Mouse (Mus musculus): ENCODE data around the gene Dlg4. TPM values are rescaled to one million over a fixed set of nuclear protein-coding genes. Genes with fewer than 3 reads are reported as not detected.
A peak's percentile ranks its signal among the peaks of the same experiment; 100 is the strongest.

Gene Dlg4
- total and polyA plus RNA-seq, 3 experiments: 6.5 to 24.7 TPM; not detected in 1

GRCm38 (mm10) chr11:70053898-70054570, 37.3 kb downstream of the Dlg4 start, which contains the start of gene Asgr1:
Gene Asgr1 (plus strand): TSS chr11:70054085.
- no peak within 1 kb of the TSS for H3K9ac ChIP-seq (ENCODE audit: control insufficient read depth, low read depth, low read length, poor library complexity, severe bottlenecking)
- no peaks in the 10 kb centered on the region for H3K79me2 ChIP-seq (ENCODE audit: control insufficient read depth, insufficient read depth, low read length, poor library complexity)
- TF ChIP-seq USF2 (IDR thresholded peaks at IDR 0.05; ENCODE audit: borderline replicate concordance in 1 of 2, insufficient read depth in 1 of 2, low read depth in 1 of 2, low read length in 2 of 2) (no peak), POLR2AphosphoS5 (IDR thresholded peaks at IDR 0.05; ENCODE audit: borderline replicate concordance, low read depth, low read length) (no peak), NRF1 (IDR thresholded peaks at IDR 0.05; ENCODE audit: insufficient read depth, low read depth, low read length, poor library complexity, severe bottlenecking) (no peak), CHD2 (IDR thresholded peaks at IDR 0.05; ENCODE audit: low read length) (no peak), ZMIZ1 (IDR thresholded peaks at IDR 0.05; ENCODE audit: low read depth, low read length) (no peak), MAFK (IDR thresholded peaks at IDR 0.05; ENCODE audit: borderline replicate concordance, low read depth, low read length) (no peak), RCOR1 (IDR thresholded peaks at IDR 0.05; ENCODE audit: low read depth, low read length) (no peak), RAD21 (IDR thresholded peaks at IDR 0.05; ENCODE audit: low read depth, low read length) (no peak), MYC (IDR thresholded peaks at IDR 0.05; ENCODE audit: low read depth, low read length) (no peak), NELFE (IDR thresholded peaks at IDR 0.05; ENCODE audit: low read depth, low read length) (no peak), MYB (IDR thresholded peaks at IDR 0.05; ENCODE audit: low read depth, low read length) (no peak), ELF1 (IDR thresholded peaks at IDR 0.05; ENCODE audit: low read depth, low read length) (no peak), TCF12 (IDR thresholded peaks at IDR 0.05; ENCODE audit: low read depth, low read length) (no peak), GATA1 (IDR thresholded peaks at IDR 0.05; ENCODE audit: low read depth, low read length) (no peak), ZKSCAN1 (IDR thresholded peaks at IDR 0.05; ENCODE audit: low read depth, low read length) (no peak), UBTF (IDR thresholded peaks at IDR 0.05; ENCODE audit: borderline replicate concordance, insufficient read depth, low read depth, low read length) (no peak), MEF2A (IDR thresholded peaks at IDR 0.05; ENCODE audit: extremely low read depth, insufficient replicate concordance, low read depth, low read length, poor library complexity, severe bottlenecking) (no peak)
- no peak within 1 kb of the TSS for H3K4me3 ChIP-seq (ENCODE audit: control insufficient read depth in 1 of 2, insufficient read depth in 1 of 2, low read depth in 2 of 2, low read length in 2 of 2)
- H3K9me3 ChIP-seq (replicated peaks; ENCODE audit: insufficient read depth, low read length): no peaks in the 10 kb centered on the region
- H3K27ac ChIP-seq (ENCODE audit: control insufficient read depth, low read depth, low read length): no peak within 1 kb of the TSS
- H3K36me3 ChIP-seq (ENCODE audit: control insufficient read depth in 1 of 2, insufficient read depth in 2 of 2, low read length in 2 of 2): no peaks in the 10 kb centered on the region
- no peaks in the 10 kb centered on the region; a peak in 1 of 4 replicates for H3K27me3 ChIP-seq (ENCODE audit: control insufficient read depth in 1 of 2, insufficient read depth in 2 of 2, low read length in 2 of 2)
- no peaks in the 10 kb centered on the region for H3K4me1 ChIP-seq (ENCODE audit: control insufficient read depth in 1 of 2, insufficient read depth in 2 of 2, low read length in 2 of 2)
- no peak for DNase-seq (ENCODE audit: low read depth, low spot score)

GRCm38 (mm10) chr11:70055618-70056214, 39.0 kb downstream of the Dlg4 start:
- no peak overlapping the region for H3K27ac ChIP-seq (ENCODE audit: control insufficient read depth, low read depth, low read length)
- H3K4me1 ChIP-seq (ENCODE audit: control insufficient read depth in 1 of 2, insufficient read depth in 2 of 2, low read length in 2 of 2): no peaks in the 10 kb centered on the region
- no peak overlapping the region for H3K4me3 ChIP-seq (ENCODE audit: control insufficient read depth in 1 of 2, insufficient read depth in 1 of 2, low read depth in 2 of 2, low read length in 2 of 2)
- peak; percentile 79 for DNase-seq (ENCODE audit: low read depth, low spot score)
- no peak overlapping the region for H3K9ac ChIP-seq (ENCODE audit: control insufficient read depth, low read depth, low read length, poor library complexity, severe bottlenecking)
- H3K79me2 ChIP-seq (ENCODE audit: control insufficient read depth, insufficient read depth, low read length, poor library complexity): no peaks in the 10 kb centered on the region
- H3K27me3 ChIP-seq (ENCODE audit: control insufficient read depth in 1 of 2, insufficient read depth in 2 of 2, low read length in 2 of 2): no peaks in the 10 kb centered on the region; a peak in 1 of 4 replicates
- no peaks in the 10 kb centered on the region for H3K36me3 ChIP-seq (ENCODE audit: control insufficient read depth in 1 of 2, insufficient read depth in 2 of 2, low read length in 2 of 2)
- TF ChIP-seq SMC3 (IDR thresholded peaks at IDR 0.05; ENCODE audit: low read depth, low read length) (peak; percentile 94), MXI1 (IDR thresholded peaks at IDR 0.05; ENCODE audit: low read depth, low read length) (no peak), TAL1 (IDR thresholded peaks at IDR 0.05; ENCODE audit: low read length) (no peak), ZKSCAN1 (IDR thresholded peaks at IDR 0.05; ENCODE audit: low read depth, low read length) (no peak), MAX (IDR thresholded peaks at IDR 0.05; ENCODE audit: low read length) (no peak), SIN3A (IDR thresholded peaks at IDR 0.05; ENCODE audit: low read length) (no peak), CHD2 (IDR thresholded peaks at IDR 0.05; ENCODE audit: low read length) (no peak), RAD21 (IDR thresholded peaks at IDR 0.05; ENCODE audit: low read depth, low read length) (peak; percentile 98), CTCF (IDR thresholded peaks at IDR 0.05 in 2 of 3, conservative IDR thresholded peaks at IDR 0.05 in 1 of 3; ENCODE audit: control insufficient read depth in 1 of 3, insufficient read depth in 1 of 3, low read depth in 2 of 3, low read length in 3 of 3, poor library complexity in 1 of 3, severe bottlenecking in 1 of 3) (peak; percentile 96 to 98 (median 98)), ZC3H11A (IDR thresholded peaks at IDR 0.05; ENCODE audit: low read depth, low read length) (peak; percentile 79), GATA1 (IDR thresholded peaks at IDR 0.05; ENCODE audit: low read depth, low read length) (peak; percentile 13; the same call in 1 of the 2 replicates), E2F4 (IDR thresholded peaks at IDR 0.05; ENCODE audit: borderline replicate concordance, low read depth, low read length) (no peak)
- H3K9me3 ChIP-seq (replicated peaks; ENCODE audit: insufficient read depth, low read length): no peaks in the 10 kb centered on the region

Data from MEL (cell line).